Mouse (Mus musculus) liver, embryonic 11.5 days (tissue): ENCODE data around the gene Il25. TPM values are rescaled to one million over a fixed set of nuclear protein-coding genes. Genes with fewer than 3 reads are reported as not detected.

Experiments
- ATAC-seq: fragments of 200-750 bp; cut with Nextera tagmentation; replicated peaks from 2 replicates; pipeline ENCODE4 v1.8.0; 2017; ENCODE audit warnings: moderate number of reproducible peaks, mild to moderate bottlenecking, moderate TSS enrichment, moderate library complexity; ENCODE audit not compliant: low FRiP score
- DNase-seq: peaks from one replicate; pipeline ENCODE4 v3.0.0-alpha.2; 2017; ENCODE audit warnings: low spot score
- H3K27ac ChIP-seq: fragments of 300-500 bp; sonication (generic); 2 replicates; pipeline ENCODE4 v1.5.1; 2014; ENCODE audit warnings: mild to moderate bottlenecking, low read depth, low read length, control low read depth
- H3K27me3 ChIP-seq: fragments of 300-500 bp; sonication (generic); replicated peaks from 2 replicates; pipeline ENCODE4 v1.6.1; 2014; ENCODE audit warnings: low read length, mixed read lengths; ENCODE audit not compliant: control insufficient read depth, insufficient read depth
- H3K36me3 ChIP-seq: fragments of 300-500 bp; sonication (generic); 2 replicates; pipeline ENCODE4 v1.6.1; 2014; ENCODE audit warnings: mild to moderate bottlenecking, low read length, moderate library complexity, mixed read lengths; ENCODE audit not compliant: control insufficient read depth, insufficient read depth
- H3K4me1 ChIP-seq: fragments of 300-500 bp; sonication (generic); replicated peaks from 2 replicates; pipeline ENCODE4 v1.6.1; 2014; ENCODE audit warnings: low read length, mixed read lengths; ENCODE audit not compliant: control insufficient read depth, insufficient read depth
- H3K4me2 ChIP-seq: fragments of 300-500 bp; sonication (generic); 2 replicates; pipeline ENCODE4 v1.6.1; 2014; ENCODE audit warnings: mild to moderate bottlenecking, control low read depth, moderate library complexity
- H3K4me3 ChIP-seq: fragments of 300-500 bp; sonication (generic); 2 replicates; pipeline ENCODE4 v1.5.1; 2014; ENCODE audit warnings: low read depth, low read length, control low read depth
- H3K9ac ChIP-seq: fragments of 300-500 bp; sonication (generic); 2 replicates; pipeline ENCODE4 v1.6.1; 2014; ENCODE audit warnings: low read depth, low read length, control low read depth
- H3K9me3 ChIP-seq: fragments of 300-500 bp; sonication (generic); 2 replicates; pipeline ENCODE4 v1.6.1; 2016; ENCODE audit warnings: low read length, inconsistent platforms, mixed read lengths; ENCODE audit not compliant: control insufficient read depth
- WGBS: fragments of 180-500 bp; shearing (Covaris S2); extraction: QIAGEN DNeasy Blood & Tissue Kit; methylation state at CpG from one replicate; pipeline ENCODE4 v1.1.7; 2014; 5-methylcytosine and 5-hydroxymethylcytosine counted together
- polyA plus RNA-seq: library from polyadenylated mRNA; unstranded; fragments of >200 nt; fragmentation: Nextera tagmentation; extraction: Ambion mirVana; gene quantifications from 2 replicates; pipeline ENCODE4 v1.2.1, GENCODE M21; 2014

Gene Il25
- polyA plus RNA-seq, 1 experiment from 2014 or later, result not detected

DNA sequence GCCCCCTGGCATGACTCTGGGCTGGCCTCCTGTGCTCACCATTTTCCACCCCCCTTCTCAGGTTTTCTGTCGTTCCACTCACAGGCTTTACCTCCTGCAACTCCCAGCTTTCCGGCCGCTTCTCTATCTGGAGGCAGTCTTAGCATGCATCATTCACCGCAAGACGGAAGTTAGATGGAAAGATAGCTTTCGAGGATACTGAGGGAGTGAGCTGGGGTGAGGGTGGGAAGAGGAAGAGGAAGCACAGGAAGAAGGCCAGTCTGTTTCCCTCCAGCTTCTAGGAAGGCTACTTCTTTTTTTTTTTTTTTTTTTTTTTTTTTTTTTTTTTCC, 4.3 kb downstream of the Il25 start:
- Histone ChIP-seq H3K4me3 (no peak overlapping the region), H3K27me3 (peaks cover 3% of the 10 kb centered on the region), H3K36me3 (no peaks in the 10 kb centered on the region), H3K27ac (no peak overlapping the region), H3K9ac (no peak overlapping the region), H3K4me2 (no peak overlapping the region), H3K4me1 (no peaks in the 10 kb centered on the region), H3K9me3 (no peaks in the 10 kb centered on the region)
- no peak for DNase-seq
- ATAC-seq, result no peak
- 40% methylated on average over 6 of the region's 6 CpGs for WGBS

DNA sequence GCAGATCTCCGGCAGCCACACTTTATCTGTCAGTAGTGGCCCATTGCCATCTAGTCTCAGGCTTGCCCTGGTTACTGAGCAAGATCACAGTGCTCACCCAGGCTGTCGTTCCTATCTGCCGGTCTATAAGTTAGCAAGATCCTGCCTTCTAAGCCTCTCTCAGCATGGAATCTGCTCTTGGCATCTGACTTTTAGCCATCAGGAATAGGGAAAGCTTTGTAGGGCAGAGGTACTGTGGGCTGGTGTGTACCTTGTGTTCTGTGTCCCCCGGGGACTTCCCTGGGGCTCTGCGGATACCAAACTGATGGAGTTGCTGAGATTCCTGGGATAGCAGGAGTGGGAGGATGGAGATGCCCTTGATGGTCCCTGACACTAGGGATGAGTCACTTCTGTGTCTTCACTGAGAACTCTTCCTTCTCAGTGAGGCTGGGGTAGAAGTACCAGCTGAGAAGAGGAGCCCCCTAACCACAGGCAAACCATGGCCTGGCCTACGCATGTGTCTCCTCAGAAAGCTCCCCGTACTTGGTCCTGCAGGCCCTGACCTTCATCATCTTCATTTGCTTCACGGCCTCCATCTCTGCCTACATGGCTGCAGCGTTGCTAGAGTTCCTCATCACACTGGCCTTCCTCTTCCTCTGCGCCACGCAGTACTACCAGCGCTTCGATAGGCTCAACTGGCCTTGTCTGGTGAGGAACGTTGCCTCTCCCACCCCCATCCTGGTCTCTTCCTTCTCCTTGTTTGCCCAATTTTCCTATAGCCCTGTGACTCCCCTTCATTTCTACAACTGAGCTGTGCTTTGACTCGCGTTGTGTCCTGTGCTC, 5.1 kb downstream of the Il25 start:
- WGBS, result 80% methylated on average over 16 of the region's 16 CpGs
- Histone ChIP-seq H3K9ac (no peak overlapping the region), H3K4me3 (no peak overlapping the region), H3K4me2 (no peak overlapping the region), H3K27me3 (peaks cover 3% of the 10 kb centered on the region), H3K4me1 (no peaks in the 10 kb centered on the region), H3K36me3 (no peaks in the 10 kb centered on the region), H3K27ac (no peak overlapping the region), H3K9me3 (no peaks in the 10 kb centered on the region)
- DNase-seq (no peak), ATAC-seq (no peak)

- H3K4me3 ChIP-seq, result no peak overlapping the region
- no peak for DNase-seq
- 73% methylated on average over 15 of the region's 15 CpGs for WGBS
- no peak overlapping the region for H3K4me2 ChIP-seq
- no peaks in the 10 kb centered on the region for H3K9me3 ChIP-seq
- H3K9ac ChIP-seq, result no peak overlapping the region
- no peaks in the 10 kb centered on the region for H3K4me1 ChIP-seq
- H3K27ac ChIP-seq, result no peak overlapping the region
- no peaks in the 10 kb centered on the region for H3K36me3 ChIP-seq
- peaks cover 3% of the 10 kb centered on the region for H3K27me3 ChIP-seq
- ATAC-seq, result no peak
Observed at GRCm38 (mm10) chr14:54938431-54939219, 6.1 kb downstream of the Il25 start.

- ATAC-seq, result no peak
- DNase-seq, result peak; percentile 62
- Histone ChIP-seq H3K27ac (no peak overlapping the region), H3K27me3 (peaks cover 3% of the 10 kb centered on the region), H3K9me3 (no peaks in the 10 kb centered on the region), H3K4me3 (no peak overlapping the region), H3K4me1 (no peaks in the 10 kb centered on the region), H3K4me2 (no peak overlapping the region), H3K9ac (no peak overlapping the region), H3K36me3 (no peaks in the 10 kb centered on the region)
- 48% methylated on average over 12 of the region's 12 CpGs for WGBS
Observed at GRCm38 (mm10) chr14:54939434-54940175, 7.1 kb downstream of the Il25 start.

DNA sequence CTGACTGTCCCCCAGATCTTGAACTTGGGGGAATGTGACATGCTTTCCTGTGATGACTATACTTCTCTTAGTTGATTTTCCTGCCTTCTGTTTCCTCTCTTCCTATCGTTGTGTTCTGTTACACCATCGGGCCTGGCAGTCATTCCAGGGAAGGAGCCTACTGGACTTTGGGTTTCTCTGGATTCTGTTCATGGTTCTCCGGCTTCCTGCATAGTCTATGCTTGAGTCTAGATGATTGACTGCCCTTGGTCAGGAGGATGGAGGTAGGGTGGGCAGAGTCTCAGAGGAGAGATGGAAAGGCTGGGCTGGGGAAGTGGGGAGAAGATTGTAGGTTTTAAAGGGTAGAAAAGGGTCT, 7.7 kb downstream of the Il25 start:
- 73% methylated on average over 3 of the region's 3 CpGs for WGBS
- Histone ChIP-seq H3K9ac (no peak overlapping the region), H3K9me3 (no peaks in the 10 kb centered on the region), H3K27ac (no peak overlapping the region), H3K4me2 (no peak overlapping the region), H3K4me1 (no peaks in the 10 kb centered on the region), H3K36me3 (no peaks in the 10 kb centered on the region), H3K4me3 (no peak overlapping the region), H3K27me3 (peaks cover 3% of the 10 kb centered on the region)
- ATAC-seq, result no peak
- no peak for DNase-seq

DNA sequence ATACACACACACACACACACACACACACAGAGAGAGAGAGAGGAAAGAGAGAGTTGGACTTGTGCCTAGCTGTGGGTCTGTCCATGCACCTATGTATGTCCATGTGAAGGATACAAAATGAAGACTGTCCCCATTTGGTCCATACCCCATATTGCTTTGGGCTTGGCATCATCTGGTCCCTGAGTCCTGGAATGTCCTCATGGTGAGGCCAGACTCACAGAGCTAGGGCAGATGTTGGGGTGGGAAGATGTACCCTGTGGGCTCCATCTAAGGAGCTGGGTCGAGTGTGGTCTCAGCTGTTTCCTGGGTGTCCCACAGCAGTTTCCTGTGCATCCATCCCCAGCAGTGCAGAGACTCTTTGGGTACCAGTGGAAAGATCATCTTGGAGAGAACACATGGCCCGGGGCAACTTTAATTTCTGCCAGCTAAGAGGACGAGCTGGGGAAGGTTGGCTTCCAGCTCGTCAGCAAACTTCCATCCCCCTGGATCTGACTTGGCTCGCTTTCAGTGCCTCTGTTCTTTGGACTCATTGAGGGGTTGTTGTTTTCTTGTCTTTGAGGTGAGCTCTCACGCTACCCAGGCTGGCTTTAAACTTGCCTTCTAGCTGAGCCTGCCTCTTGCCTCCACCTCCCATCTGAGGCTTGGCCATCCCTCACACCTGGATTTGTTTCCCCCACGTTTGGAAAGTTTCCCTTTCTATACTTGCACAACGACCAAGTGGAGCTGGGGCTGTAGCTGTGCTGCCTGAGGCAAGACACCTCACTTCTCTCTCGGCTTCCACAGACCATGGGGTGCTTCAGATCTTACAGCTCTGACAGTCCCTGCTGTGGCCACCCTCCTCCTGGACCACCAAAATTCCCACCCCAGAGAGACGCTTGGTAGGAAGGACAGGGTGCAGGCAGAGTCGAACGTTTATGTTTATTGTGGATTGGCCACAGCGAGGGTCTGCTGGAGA, 8.8 kb downstream of the Il25 start:
- Histone ChIP-seq H3K36me3 (no peaks in the 10 kb centered on the region), H3K27ac (no peak overlapping the region), H3K9ac (no peak overlapping the region), H3K27me3 (peaks cover 3% of the 10 kb centered on the region), H3K4me1 (no peaks in the 10 kb centered on the region), H3K9me3 (no peaks in the 10 kb centered on the region), H3K4me3 (no peak overlapping the region), H3K4me2 (no peak overlapping the region)
- ATAC-seq (no peak), DNase-seq (no peak)
- 62% methylated on average over 13 of the region's 13 CpGs for WGBS

GRCm38 (mm10) chr14:54942479-54942878, 10.0 kb downstream of the Il25 start:
- Histone ChIP-seq H3K9ac (no peak overlapping the region), H3K4me3 (no peak overlapping the region), H3K4me1 (no peaks in the 10 kb centered on the region), H3K9me3 (no peaks in the 10 kb centered on the region), H3K27me3 (no peaks in the 10 kb centered on the region; the same call in 1 of the 2 replicates), H3K4me2 (no peak overlapping the region), H3K36me3 (no peaks in the 10 kb centered on the region), H3K27ac (no peak overlapping the region)
- DNase-seq (no peak), ATAC-seq (no peak)
- WGBS, result 84% methylated on average over 8 of the region's 8 CpGs

DNA sequence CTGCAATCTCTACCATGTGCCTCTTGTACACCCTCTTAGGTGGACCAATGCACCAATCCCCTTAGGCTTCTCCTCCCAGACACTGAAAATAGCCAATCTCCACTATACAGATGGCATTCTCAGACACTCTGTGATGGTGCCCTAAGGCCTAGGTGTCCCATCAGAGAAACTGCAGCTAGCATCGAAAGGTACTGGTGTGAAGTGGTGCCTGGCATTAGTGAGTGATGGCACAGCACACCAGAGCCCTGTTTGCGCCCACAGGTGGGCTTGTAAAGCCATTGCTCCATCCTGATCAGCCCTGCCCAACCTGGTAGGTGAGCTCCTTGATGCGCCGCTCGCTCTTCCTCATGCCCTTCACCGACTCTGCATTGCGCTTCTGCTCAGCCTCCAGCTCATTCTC, 11.5 kb downstream of the Il25 start:
- ATAC-seq, result no peak
- no peaks in the 10 kb centered on the region for H3K9me3 ChIP-seq
- 88% methylated on average over 7 of the region's 7 CpGs for WGBS

More for the DNA sequence above, 11.5 kb downstream of the Il25 start:
- Histone ChIP-seq H3K4me1 (no peaks in the 10 kb centered on the region), H3K4me2 (no peak overlapping the region), H3K27ac (no peak overlapping the region), H3K27me3 (no peaks in the 10 kb centered on the region), H3K36me3 (no peaks in the 10 kb centered on the region), H3K9ac (no peak overlapping the region), H3K4me3 (no peak overlapping the region)
- DNase-seq, result no peak
